Mouse (Mus musculus) hindbrain, embryonic 12.5 days (tissue): ENCODE data around the gene Dusp22. TPM values are rescaled to one million over a fixed set of nuclear protein-coding genes. Genes with fewer than 3 reads are reported as not detected.

Source experiments
- ATAC-seq: fragments of 200-750 bp; cut with Nextera tagmentation; 2 replicates; pipeline ENCODE4 v1.8.0; 2017; ENCODE audit warnings: moderate TSS enrichment; ENCODE audit not compliant: low FRiP score
- H3K27ac ChIP-seq: fragments of 300-500 bp; sonication (generic); 2 replicates; pipeline ENCODE4 v1.5.1; 2016; ENCODE audit warnings: mild to moderate bottlenecking
- H3K27me3 ChIP-seq: fragments of 300-500 bp; sonication (generic); 2 replicates; pipeline ENCODE4 v1.6.1; 2016; ENCODE audit warnings: mild to moderate bottlenecking
- H3K36me3 ChIP-seq: fragments of 300-500 bp; sonication (generic); 2 replicates; pipeline ENCODE4 v1.6.1; 2016; ENCODE audit warnings: mild to moderate bottlenecking
- H3K4me1 ChIP-seq: fragments of 300-500 bp; sonication (generic); 2 replicates; pipeline ENCODE4 v1.6.1; 2016
- H3K4me2 ChIP-seq: fragments of 300-500 bp; sonication (generic); replicated peaks from 2 replicates; pipeline ENCODE4 v1.6.1; 2016; ENCODE audit warnings: mild to moderate bottlenecking
- H3K4me3 ChIP-seq: fragments of 300-500 bp; sonication (generic); 2 replicates; pipeline ENCODE4 v1.5.1; 2016; ENCODE audit warnings: mild to moderate bottlenecking
- H3K9ac ChIP-seq: fragments of 300-500 bp; sonication (generic); 2 replicates; pipeline ENCODE4 v1.6.1; 2016; ENCODE audit warnings: mild to moderate bottlenecking, moderate library complexity
- H3K9me3 ChIP-seq: fragments of 300-500 bp; sonication (generic); replicated peaks from 2 replicates; pipeline ENCODE4 v1.6.1; 2016; ENCODE audit warnings: mild to moderate bottlenecking
- WGBS: fragments of 180-500 bp; shearing (Covaris S2); methylation state at CpG from one replicate; pipeline ENCODE4 v1.1.7; 2016; 5-methylcytosine and 5-hydroxymethylcytosine counted together
- polyA plus RNA-seq: library from polyadenylated mRNA; unstranded; fragments of >200 nt; fragmentation: Nextera tagmentation; extraction: Ambion mirVana; gene quantifications from 2 replicates; pipeline ENCODE4 v1.2.1, GENCODE M21; 2016

Gene Dusp22
- polyA plus RNA-seq, 1 experiment from 2014 or later: 20.4 TPM

DNA sequence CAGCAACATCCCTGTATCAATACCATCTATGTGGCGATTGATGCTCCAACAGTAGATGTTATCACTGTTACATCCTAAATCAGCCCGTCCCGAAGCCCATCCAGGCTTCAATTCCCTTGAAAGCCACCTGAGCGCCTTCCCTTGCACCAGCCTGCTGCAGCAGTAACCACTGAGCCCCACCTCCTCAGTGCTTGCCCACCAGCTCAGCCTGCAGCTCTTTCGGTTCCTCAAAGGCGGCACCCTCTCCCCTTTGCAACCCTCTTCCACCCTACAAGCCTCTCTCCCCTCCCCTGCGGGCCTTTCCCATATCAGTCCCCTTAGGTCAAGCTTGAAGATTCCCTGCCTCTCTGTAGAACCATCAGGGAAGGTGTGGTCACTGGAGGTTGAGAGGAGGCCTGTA is 68.4 kb downstream of the Dusp22 start:
- H3K27me3 ChIP-seq: no peaks in the 10 kb centered on the region
- H3K36me3 ChIP-seq: no peaks in the 10 kb centered on the region
- H3K27ac ChIP-seq: no peak overlapping the region
- WGBS: 92% methylated on average over 7 of the region's 7 CpGs
- no peak overlapping the region for H3K4me2 ChIP-seq
- H3K4me1 ChIP-seq: peaks cover 10% of the 10 kb centered on the region
- no peak overlapping the region for H3K4me3 ChIP-seq
- no peaks in the 10 kb centered on the region for H3K9me3 ChIP-seq
- ATAC-seq: no peak
- H3K9ac ChIP-seq: no peak overlapping the region

DNA sequence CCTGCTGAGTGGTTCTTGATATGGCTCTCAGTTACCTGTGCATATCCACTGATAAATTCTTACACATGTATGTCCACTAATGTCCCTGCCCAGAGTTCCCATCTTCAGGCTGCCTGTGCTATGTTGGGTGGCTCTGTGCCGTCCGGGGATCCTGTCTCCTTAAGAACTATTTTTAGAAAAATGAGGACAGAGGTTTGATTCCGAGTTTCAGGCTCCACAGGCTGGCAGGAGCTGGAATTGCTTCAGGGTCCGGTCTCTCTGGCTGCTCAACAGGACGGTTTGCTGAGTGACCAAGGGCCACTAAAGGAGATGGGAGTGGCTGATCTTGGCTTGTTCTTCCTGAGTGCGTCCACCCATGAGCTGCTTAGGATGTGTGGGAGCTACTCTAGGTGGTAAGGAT is 69.4 kb downstream of the Dusp22 start:
- Histone ChIP-seq H3K27me3 (no peaks in the 10 kb centered on the region), H3K4me3 (no peak overlapping the region), H3K4me1 (peaks cover 6% of the 10 kb centered on the region), H3K4me2 (no peak overlapping the region), H3K9ac (no peak overlapping the region), H3K9me3 (no peaks in the 10 kb centered on the region), H3K36me3 (no peaks in the 10 kb centered on the region), H3K27ac (no peak overlapping the region)
- WGBS: 58% methylated on average over 6 of the region's 6 CpGs
- no peak for ATAC-seq

DNA sequence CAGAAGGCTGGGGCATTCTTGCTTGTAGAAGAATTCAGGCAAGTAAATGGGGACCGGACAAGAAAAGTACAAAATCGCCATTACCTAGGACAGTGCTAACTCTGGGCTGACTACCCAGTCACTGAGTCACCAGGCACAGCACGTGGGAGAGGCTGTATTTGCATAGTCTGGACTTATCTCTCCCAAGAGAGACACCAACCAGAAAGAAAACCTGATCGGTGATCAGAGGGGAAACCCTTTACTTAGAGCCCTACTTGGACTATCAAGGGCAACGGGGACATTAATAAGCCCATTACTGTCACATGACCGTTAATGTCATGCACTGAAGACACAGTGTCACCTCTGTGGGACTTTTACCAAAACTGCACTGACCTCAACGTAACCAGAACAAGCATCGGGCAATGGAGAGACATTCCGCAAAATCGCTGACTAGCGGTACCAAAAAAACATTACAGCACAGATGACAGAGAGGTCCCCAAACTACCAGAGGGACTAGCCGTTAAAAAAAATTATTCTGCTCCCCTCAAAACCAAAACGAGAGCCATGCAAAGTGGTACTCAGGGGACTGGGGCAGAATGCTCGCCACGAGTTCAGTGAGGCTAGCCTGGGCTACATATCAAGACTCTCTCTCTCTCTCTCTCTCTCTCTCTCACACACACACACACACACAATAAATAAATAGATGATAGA is 70.5 kb downstream of the Dusp22 start:
- ATAC-seq: no peak
- no peaks in the 10 kb centered on the region for H3K36me3 ChIP-seq
- 88% methylated on average over 15 of the region's 15 CpGs for WGBS

DNA sequence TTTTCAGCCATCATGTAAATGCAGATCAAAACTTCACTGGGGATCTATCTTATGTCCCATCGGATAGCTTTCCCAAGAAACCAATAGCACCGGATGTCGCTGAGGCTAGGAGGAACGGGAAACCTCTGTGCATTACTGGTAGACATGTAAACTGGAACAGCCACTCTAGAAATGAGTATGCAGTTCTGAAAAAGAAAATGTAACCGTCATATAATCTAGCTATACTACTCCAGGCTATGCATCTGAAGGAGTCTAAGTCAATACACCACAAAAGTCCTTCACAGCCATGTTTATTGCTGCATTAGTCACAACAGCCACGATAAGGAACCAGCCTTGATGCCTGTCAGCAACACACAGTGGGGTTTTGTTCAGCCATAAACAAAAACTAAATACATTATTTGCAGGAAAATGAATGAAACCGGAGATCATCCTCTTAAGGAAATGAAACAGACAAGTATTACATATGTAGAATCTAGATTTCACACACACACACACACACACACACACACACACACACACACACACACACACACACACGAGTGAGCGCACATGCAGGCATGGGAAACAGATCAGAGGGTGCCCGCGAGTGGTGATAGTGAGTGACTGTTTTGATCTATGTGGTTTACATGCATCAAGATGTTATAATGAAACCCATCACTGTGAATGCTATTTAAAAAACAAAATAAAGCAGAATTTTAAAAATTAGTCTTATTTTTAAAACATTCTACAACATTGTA is 73.1 kb downstream of the Dusp22 start:
- no peaks in the 10 kb centered on the region for H3K9me3 ChIP-seq
- H3K9ac ChIP-seq: no peak overlapping the region
- ATAC-seq: no peak
- 84% methylated on average over 11 of the region's 11 CpGs for WGBS
- H3K4me1 ChIP-seq: no peaks in the 10 kb centered on the region
- no peak overlapping the region for H3K4me3 ChIP-seq
- H3K27me3 ChIP-seq: no peaks in the 10 kb centered on the region
- no peak overlapping the region for H3K27ac ChIP-seq
- H3K36me3 ChIP-seq: no peaks in the 10 kb centered on the region
- no peak overlapping the region for H3K4me2 ChIP-seq

More for the DNA sequence above, 70.5 kb downstream of the Dusp22 start:
- H3K27me3 ChIP-seq: no peaks in the 10 kb centered on the region
- H3K4me3 ChIP-seq: no peak overlapping the region
- no peak overlapping the region for H3K9ac ChIP-seq
- H3K9me3 ChIP-seq: no peaks in the 10 kb centered on the region
- H3K27ac ChIP-seq: no peak overlapping the region
- H3K4me2 ChIP-seq: no peak overlapping the region
- H3K4me1 ChIP-seq: peaks cover under 1% of the 10 kb centered on the region; the same call in 1 of the 2 replicates

DNA sequence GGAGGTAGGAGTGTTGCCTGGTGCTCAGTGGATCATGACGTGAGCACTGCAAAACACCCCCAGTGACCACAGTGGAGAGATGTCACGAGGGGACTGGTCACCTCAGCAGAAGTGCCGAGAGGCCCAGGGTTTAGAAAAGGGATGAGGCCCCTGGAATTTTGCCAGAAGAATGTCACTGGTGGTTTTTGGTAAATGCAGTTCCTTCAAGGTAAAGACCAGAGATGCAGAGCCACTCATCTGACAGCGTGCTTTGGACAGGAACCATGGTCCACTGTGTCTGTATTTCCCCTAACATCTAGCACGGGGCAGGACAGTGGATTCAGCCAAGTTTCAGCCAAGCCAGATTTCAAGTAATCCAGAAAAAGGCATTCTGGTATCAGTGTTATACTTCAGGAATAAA is 76.9 kb downstream of the Dusp22 start:
- H3K4me1 ChIP-seq: no peaks in the 10 kb centered on the region
- WGBS: 83% methylated on average over 5 of the region's 5 CpGs

DNA sequence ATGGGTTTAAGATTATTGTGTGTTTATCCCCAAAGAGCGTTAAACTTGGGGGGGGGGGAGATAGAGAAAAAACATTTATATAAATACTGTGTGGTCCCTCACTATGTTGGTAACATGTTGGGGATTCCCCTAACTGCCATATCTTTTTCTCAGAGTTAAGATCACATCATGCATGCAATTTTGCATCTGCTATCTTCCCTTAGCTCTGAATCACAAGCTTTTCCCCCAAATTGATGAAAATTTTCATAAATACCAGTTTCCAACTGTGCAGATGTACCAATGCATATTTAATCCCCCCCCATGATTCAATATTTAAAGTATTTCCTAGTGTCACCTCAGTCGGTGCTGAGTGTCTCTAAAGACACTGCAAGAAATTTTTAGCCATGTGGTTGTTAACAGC is 77.5 kb downstream of the Dusp22 start:
- 90% methylated on average over 2 of the region's 2 CpGs for WGBS
- ATAC-seq: no peak

More for the DNA sequence above, 76.9 kb downstream of the Dusp22 start:
- Histone ChIP-seq H3K4me2 (no peak overlapping the region), H3K27me3 (no peaks in the 10 kb centered on the region), H3K9me3 (no peaks in the 10 kb centered on the region), H3K9ac (no peak overlapping the region), H3K36me3 (no peaks in the 10 kb centered on the region), H3K4me3 (no peak overlapping the region), H3K27ac (no peak overlapping the region)
- ATAC-seq: no peak

DNA sequence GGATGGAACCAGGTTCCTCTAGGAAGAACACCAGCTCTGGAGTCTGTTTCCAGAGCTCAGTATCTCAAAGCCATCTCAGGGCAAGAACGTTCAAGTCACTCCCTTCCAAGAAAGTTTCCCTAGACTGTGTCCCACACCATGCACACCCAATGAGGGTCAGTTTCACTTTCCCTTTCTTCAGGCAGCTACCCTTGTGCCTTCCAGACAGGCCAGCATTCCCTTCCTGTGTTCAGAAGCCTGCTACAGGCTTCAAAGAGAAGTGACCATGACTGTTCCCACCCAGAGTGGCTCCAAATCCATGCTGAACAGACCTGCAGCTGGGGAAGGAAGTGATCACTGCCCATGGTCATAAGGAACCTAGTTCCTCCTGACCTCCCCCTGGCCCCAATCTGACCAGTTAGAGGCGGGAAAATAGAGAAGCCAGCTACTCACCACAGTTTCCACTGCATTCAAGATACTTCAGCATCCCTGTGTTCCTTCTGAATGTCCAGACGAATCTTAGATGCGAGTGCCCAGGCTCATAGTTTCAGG is 78.6 kb downstream of the Dusp22 start:
- Histone ChIP-seq H3K9me3 (no peaks in the 10 kb centered on the region), H3K9ac (no peak overlapping the region), H3K27ac (no peak overlapping the region), H3K4me3 (no peak overlapping the region), H3K27me3 (no peaks in the 10 kb centered on the region), H3K4me1 (no peaks in the 10 kb centered on the region), H3K4me2 (no peak overlapping the region), H3K36me3 (no peaks in the 10 kb centered on the region)
- no peak for ATAC-seq
- 87% methylated on average over 4 of the region's 4 CpGs for WGBS

More for the DNA sequence above, 77.5 kb downstream of the Dusp22 start:
- Histone ChIP-seq H3K4me1 (no peaks in the 10 kb centered on the region), H3K27ac (no peak overlapping the region), H3K36me3 (no peaks in the 10 kb centered on the region), H3K4me3 (no peak overlapping the region), H3K4me2 (no peak overlapping the region), H3K9ac (no peak overlapping the region), H3K9me3 (no peaks in the 10 kb centered on the region), H3K27me3 (no peaks in the 10 kb centered on the region)

DNA sequence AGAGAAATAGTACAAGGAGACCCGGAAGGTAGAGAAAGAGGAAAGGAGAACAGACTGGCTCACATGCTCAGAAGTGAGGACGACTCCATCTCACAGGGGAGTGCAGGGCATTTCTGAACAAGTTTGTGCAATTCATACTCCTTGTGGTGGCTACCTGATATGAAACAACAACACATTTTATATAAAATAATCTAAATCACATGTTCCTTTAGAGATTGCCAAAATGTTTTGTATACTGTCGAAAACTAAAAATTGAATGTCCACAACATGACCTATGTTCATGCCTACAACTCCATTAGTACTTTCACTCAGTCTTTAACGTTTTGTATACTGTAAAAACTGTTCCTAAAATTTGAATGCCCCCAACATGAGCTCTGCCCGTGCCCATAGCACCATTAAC is 81.4 kb downstream of the Dusp22 start:
- Histone ChIP-seq H3K4me1 (no peaks in the 10 kb centered on the region), H3K9ac (no peak overlapping the region), H3K36me3 (no peaks in the 10 kb centered on the region), H3K27ac (no peak overlapping the region), H3K4me3 (no peak overlapping the region), H3K9me3 (no peaks in the 10 kb centered on the region), H3K27me3 (no peaks in the 10 kb centered on the region), H3K4me2 (no peak overlapping the region)
- no peak for ATAC-seq
- WGBS: 79% methylated on average over 5 of the region's 5 CpGs

DNA sequence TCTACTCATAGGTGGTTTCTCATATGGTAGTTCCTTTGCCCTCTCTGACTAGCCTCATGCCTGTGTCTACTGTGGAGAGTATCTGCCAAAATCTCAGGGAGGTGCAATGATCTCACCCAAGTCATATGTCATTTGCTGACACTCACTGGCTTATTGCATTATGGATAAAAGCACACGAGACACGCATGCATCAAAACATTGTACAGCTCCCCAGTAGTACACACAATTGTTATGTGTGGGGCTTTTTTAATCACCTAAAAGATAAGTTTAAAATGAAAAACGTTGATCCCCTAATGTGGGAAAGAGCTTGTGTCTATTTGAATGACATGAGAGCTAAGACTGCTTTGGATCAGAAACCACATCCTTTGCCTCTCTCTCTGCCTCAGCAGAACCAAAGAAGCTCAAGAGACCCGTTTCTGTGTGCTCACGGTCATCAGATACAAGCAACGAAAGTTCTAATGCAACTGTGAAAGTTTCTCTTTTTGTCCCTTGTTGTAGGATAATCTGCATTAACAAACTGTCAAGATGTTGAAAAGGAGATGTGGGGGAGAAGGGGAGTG is 82.7 kb downstream of the Dusp22 start:
- ATAC-seq: no peak
- Histone ChIP-seq H3K4me2 (no peak overlapping the region), H3K27ac (no peak overlapping the region), H3K9me3 (no peaks in the 10 kb centered on the region), H3K4me3 (no peak overlapping the region), H3K9ac (no peak overlapping the region), H3K27me3 (peaks cover 8% of the 10 kb centered on the region), H3K36me3 (no peaks in the 10 kb centered on the region), H3K4me1 (no peaks in the 10 kb centered on the region)
- WGBS: 78% methylated on average over 6 of the region's 6 CpGs

DNA sequence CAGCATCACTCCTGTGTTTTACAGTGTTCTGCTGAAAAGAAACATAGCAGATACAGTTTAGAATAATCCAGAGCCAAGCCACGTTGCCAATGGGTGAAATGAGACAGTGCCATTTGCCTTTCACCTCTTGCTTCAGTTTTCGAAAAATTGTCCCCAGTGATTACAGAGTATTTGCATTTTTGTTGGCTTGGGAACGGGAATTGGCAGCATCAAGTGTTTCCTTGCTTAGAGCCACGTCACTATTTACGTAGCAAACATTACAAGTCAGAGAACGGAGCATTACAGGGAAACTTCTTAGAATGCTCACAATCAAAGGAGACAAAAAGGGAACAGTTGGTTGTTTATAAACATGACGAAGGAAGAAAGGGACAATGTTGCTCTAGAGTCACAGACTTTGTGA is 85.3 kb downstream of the Dusp22 start:
- H3K27me3 ChIP-seq: peaks cover 34% of the 10 kb centered on the region
- ATAC-seq: no peak
- no peak overlapping the region for H3K27ac ChIP-seq
- H3K4me1 ChIP-seq: peaks cover 15% of the 10 kb centered on the region
- no peak overlapping the region for H3K4me3 ChIP-seq
- H3K9me3 ChIP-seq: no peaks in the 10 kb centered on the region
- no peak overlapping the region for H3K9ac ChIP-seq
- no peaks in the 10 kb centered on the region for H3K36me3 ChIP-seq
- 82% methylated on average over 7 of the region's 7 CpGs for WGBS
- H3K4me2 ChIP-seq: no peak overlapping the region

DNA sequence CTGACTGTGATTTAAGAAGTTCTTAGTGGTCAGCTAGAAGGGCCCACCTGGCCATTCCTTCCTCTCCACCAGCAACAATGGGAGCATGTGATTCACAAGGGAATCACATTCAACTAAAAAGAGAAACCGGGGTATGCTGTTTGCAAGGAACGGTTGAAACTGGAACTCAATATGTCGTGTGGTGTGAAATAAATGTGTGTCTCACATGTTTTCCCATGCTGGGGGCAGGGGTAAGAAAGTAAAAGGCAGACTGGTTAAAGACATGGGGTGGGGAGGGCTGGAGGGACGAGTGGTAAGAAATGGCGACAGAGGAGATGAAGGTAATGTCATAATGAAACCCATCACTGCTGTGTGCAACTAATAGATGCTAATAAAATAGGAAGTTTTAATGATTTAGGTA is 87.3 kb downstream of the Dusp22 start:
- Histone ChIP-seq H3K4me2 (no peak overlapping the region), H3K9ac (no peak overlapping the region), H3K4me3 (no peak overlapping the region), H3K9me3 (no peaks in the 10 kb centered on the region), H3K27ac (no peak overlapping the region), H3K4me1 (peaks cover 23% of the 10 kb centered on the region), H3K36me3 (no peaks in the 10 kb centered on the region), H3K27me3 (peaks cover 53% of the 10 kb centered on the region)
- WGBS: 80% methylated on average over 5 of the region's 5 CpGs
- no peak for ATAC-seq

DNA sequence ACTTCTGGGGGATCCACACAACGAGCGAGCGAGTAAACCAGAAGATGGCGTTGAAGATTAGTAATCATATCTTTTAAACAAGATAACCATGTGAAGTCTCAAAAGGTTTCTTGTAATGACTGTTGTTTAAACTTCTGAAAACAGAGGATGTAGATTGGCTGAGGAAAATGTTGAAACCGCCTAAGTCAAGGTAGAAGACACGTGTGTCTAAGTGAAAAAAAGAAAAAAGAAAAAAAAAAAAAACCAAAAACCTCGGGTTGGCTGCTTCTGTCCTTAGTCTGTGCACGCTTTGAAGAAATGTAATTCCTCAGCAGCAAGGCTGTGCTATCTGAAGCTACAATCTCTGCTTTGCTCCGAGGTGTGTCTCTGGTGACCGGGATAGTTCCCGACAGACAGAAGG is 87.7 kb downstream of the Dusp22 start:
- no peak for ATAC-seq
- no peak overlapping the region for H3K27ac ChIP-seq
- H3K4me2 ChIP-seq: no peak overlapping the region
- 74% methylated on average over 11 of the region's 11 CpGs for WGBS
- no peaks in the 10 kb centered on the region for H3K36me3 ChIP-seq
- no peak overlapping the region for H3K4me3 ChIP-seq
- peaks cover 56% of the 10 kb centered on the region for H3K27me3 ChIP-seq
- no peak overlapping the region for H3K9ac ChIP-seq
- peaks cover 23% of the 10 kb centered on the region for H3K4me1 ChIP-seq
- H3K9me3 ChIP-seq: no peaks in the 10 kb centered on the region
